23 mouse cellular contexts compared by ENCODE assay signal in genomic region chr13:24567176-24567811, GRCm38 (mm10). TPM values are rescaled to one million over a fixed set of nuclear protein-coding genes. Genes with fewer than 3 reads are reported as not detected.
DNase-seq lines count a peak whose midpoint lies in the region; ATAC-seq and TF ChIP-seq lines count a peak whose summit lies in the region.
"Had no signal": no experiment of that assay in that cellular context is flagged by ENCODE, and none has a peak within 500 bp of the region (broad histone marks: within the 10 kb centered on the region; RNA-seq: fewer than 3 reads in every experiment).

No protein-coding gene starts in this region.

- intact Hi-C loops in heart, postnatal 36 days (cut with DNase I): loop anchor here (5.0 kb wide), 1 partner anchor 50 kb away; no protein-coding TSS in a partner anchor

- H3K4me3 ChIP-seq in heart, embryonic 14.5 days (ENCODE audit: control insufficient read depth in 1 of 2, insufficient read depth in 1 of 2, low read depth in 1 of 2, low read length in 2 of 2): no peak overlapping the region
- no peak overlapping the region for H3K4me3 ChIP-seq in embryonic fibroblast, embryonic 13.5 days (ENCODE audit: insufficient read depth, low read length)
- no peak overlapping the region for H3K4me3 ChIP-seq in lung, embryonic 14.5 days (ENCODE audit: low read depth, low read length)
- no peak overlapping the region for H3K4me3 ChIP-seq in layer of hippocampus, adult 2 months
- H3K4me3 ChIP-seq: embryonic facial prominence, embryonic 15.5 days; forebrain, embryonic 15.5 days; hindbrain, embryonic 12.5 days; midbrain, embryonic 10.5 days; neural tube, embryonic 15.5 days; stomach, embryonic 15.5 days had no signal

- no peaks in the 10 kb centered on the region for H3K27me3 ChIP-seq in heart, embryonic 14.5 days (ENCODE audit: control insufficient read depth, insufficient read depth, low read length)
- no peaks in the 10 kb centered on the region for H3K27me3 ChIP-seq in lung, embryonic 14.5 days (ENCODE audit: insufficient read depth, low read length)
- H3K27me3 ChIP-seq: embryonic facial prominence, embryonic 15.5 days; forebrain, embryonic 15.5 days; hindbrain, embryonic 12.5 days; neural tube, embryonic 15.5 days; stomach, embryonic 15.5 days had no signal

- no peak for DNase-seq in heart, postnatal 36 days
- no peak for DNase-seq in lung, embryonic 14.5 days
- DNase-seq in lung, postnatal 25 days (ENCODE audit: low spot score): peak; percentile 44
- DNase-seq in layer of hippocampus, adult 2 months (ENCODE audit: low spot score in 2 of 2): no peak
- no peak for DNase-seq in testis, postnatal 10 days (ENCODE audit: low spot score)
- DNase-seq: adrenal gland, postnatal 14 days; cerebellum, adult 8-10 months; gastrocnemius, postnatal 10 days; kidney, adult 18-20 months; kidney, postnatal 4 days; layer of hippocampus, adult 9-11 months; right cerebral cortex, adult 18-20 months; thymus, adult 18-20 months; thymus, postnatal 36 days had no signal

- H3K9ac ChIP-seq in heart, embryonic 14.5 days (ENCODE audit: low read length): peak overlapping the region; percentile 0; the same call in 1 of the 2 replicates
- no peak overlapping the region for H3K9ac ChIP-seq in lung, embryonic 14.5 days
- H3K9ac ChIP-seq: embryonic facial prominence, embryonic 15.5 days; forebrain, embryonic 15.5 days; hindbrain, embryonic 12.5 days; liver, embryonic 14.5 days; neural tube, embryonic 15.5 days; stomach, embryonic 15.5 days had no signal

- no peaks in the 10 kb centered on the region for H3K36me3 ChIP-seq in heart, embryonic 14.5 days (ENCODE audit: control insufficient read depth, insufficient read depth, low read length)
- no peaks in the 10 kb centered on the region for H3K36me3 ChIP-seq in lung, embryonic 14.5 days (ENCODE audit: insufficient read depth)
- H3K36me3 ChIP-seq: embryonic facial prominence, embryonic 15.5 days; forebrain, embryonic 15.5 days; hindbrain, embryonic 12.5 days; midbrain, embryonic 10.5 days; neural tube, embryonic 15.5 days; stomach, embryonic 15.5 days had no signal

- peak overlapping the region; percentile 58 to 93; a peak in 2 of 4 replicates for H3K27ac ChIP-seq in heart, embryonic 14.5 days (replicated peaks in 1 of 2; ENCODE audit: control insufficient read depth in 1 of 2, insufficient read depth in 1 of 2, low read depth in 2 of 2, low read length in 2 of 2)
- 0 out of 2 replicates have a peak overlapping the region, but pooled peaks have one; percentile 96 for H3K27ac ChIP-seq in embryonic fibroblast, embryonic 13.5 days (ENCODE audit: insufficient read depth, low read length)
- peak overlapping the region; percentile 95 for H3K27ac ChIP-seq in lung, embryonic 14.5 days (ENCODE audit: low read depth)
- no peak overlapping the region for H3K27ac ChIP-seq in layer of hippocampus, adult 2 months
- H3K27ac ChIP-seq: embryonic facial prominence, embryonic 15.5 days; forebrain, embryonic 15.5 days; hindbrain, embryonic 12.5 days; liver, embryonic 14.5 days; neural tube, embryonic 15.5 days had no signal

- no peak overlapping the region for H3K4me2 ChIP-seq in heart, embryonic 14.5 days (ENCODE audit: low read length)
- no peak overlapping the region for H3K4me2 ChIP-seq in lung, embryonic 14.5 days
- H3K4me2 ChIP-seq: embryonic facial prominence, embryonic 15.5 days; forebrain, embryonic 15.5 days; hindbrain, embryonic 12.5 days; neural tube, embryonic 15.5 days; stomach, embryonic 15.5 days had no signal

- H3K9me3 ChIP-seq in heart, embryonic 14.5 days (ENCODE audit: control insufficient read depth, low read length): no peaks in the 10 kb centered on the region
- no peaks in the 10 kb centered on the region for H3K9me3 ChIP-seq in lung, embryonic 14.5 days (ENCODE audit: low read depth, low read length)
- H3K9me3 ChIP-seq: embryonic facial prominence, embryonic 15.5 days; forebrain, embryonic 15.5 days; hindbrain, embryonic 12.5 days; midbrain, embryonic 10.5 days; neural tube, embryonic 15.5 days; stomach, embryonic 15.5 days had no signal

- no peak for TF ChIP-seq CTCF in embryonic fibroblast, embryonic 13.5 days (IDR thresholded peaks at IDR 0.05; ENCODE audit: borderline replicate concordance, insufficient read depth, low read length)
- TF ChIP-seq CTCF in lung, embryonic 14.5 days (IDR thresholded peaks at IDR 0.05; ENCODE audit: low read depth): no peak
- TF ChIP-seq CTCF in layer of hippocampus, adult 2 months (conservative IDR thresholded peaks at IDR 0.05): no peak

- peaks cover 19 to 48% of the 10 kb centered on the region in 2 experiments for H3K4me1 ChIP-seq in heart, embryonic 14.5 days (ENCODE audit: control insufficient read depth in 2 of 2, insufficient read depth in 2 of 2, low read length in 2 of 2)
- H3K4me1 ChIP-seq in embryonic fibroblast, embryonic 13.5 days (ENCODE audit: control insufficient read depth, insufficient read depth, low read length): peaks cover 6% of the 10 kb centered on the region
- H3K4me1 ChIP-seq in lung, embryonic 14.5 days (ENCODE audit: insufficient read depth): peaks cover 34% of the 10 kb centered on the region

- no peak for TF ChIP-seq POLR2A in embryonic fibroblast, embryonic 13.5 days (IDR thresholded peaks at IDR 0.05; ENCODE audit: low read depth, low read length)

- 84% methylated on average over 11 of the region's 11 CpGs for WGBS in heart, embryonic 14.5 days
- 60% methylated on average over 11 of the region's 11 CpGs for WGBS in lung, embryonic 14.5 days

- ATAC-seq in heart, embryonic 14.5 days (ENCODE audit: insufficient number of reproducible peaks, insufficient read depth, low FRiP score, low read depth): no peak
- no peak for ATAC-seq in lung, embryonic 14.5 days (ENCODE audit: insufficient read depth)
- ATAC-seq: forebrain, embryonic 15.5 days had no signal

RNA-seq across cellular contexts. Expression of gene Ripor2, which starts 14.7 kb away (rescaled TPM):
- polyA plus RNA-seq in heart, embryonic 14.5 days (2014; fragmentation: Nextera tagmentation; extraction: Ambion mirVana): 13.1 and 16.5 TPM in 2 replicates
- 1 to 10 TPM; 5.7 to 5.9 TPM for total RNA-seq in heart, postnatal 36 days (2021)
- polyA plus RNA-seq in embryonic fibroblast, embryonic 13.5 days (2011; ENCODE audit: insufficient read length, low read depth, missing spikeins): 6.0 and 8.1 TPM in 2 replicates
- 5.1 and 5.6 TPM in 2 replicates for polyA plus RNA-seq in lung, embryonic 14.5 days (2014; fragmentation: Nextera tagmentation; extraction: Ambion mirVana)
- 10 to 100 TPM; 72.0 to 77.6 TPM for total RNA-seq in layer of hippocampus, adult 2 months (2021)
